Mouse (Mus musculus) cortical plate, adult 2 months (tissue): ENCODE measurements around the gene Ube2o. TPM values are rescaled to one million over a fixed set of nuclear protein-coding genes. Genes with fewer than 3 reads are reported as not detected.

Source experiments
- H3K27ac ChIP-seq: fragments of 200-500 bp; 2 replicates; pipeline ENCODE4 v1.5.1; 2012; ENCODE audit warnings: low read length, control low read depth, inconsistent platforms; ENCODE audit not compliant: insufficient read depth
- H3K4me1 ChIP-seq: fragments of 200-500 bp; 2 replicates; pipeline ENCODE4 v1.6.1; 2011; ENCODE audit warnings: low read length; ENCODE audit not compliant: control insufficient read depth, insufficient read depth
- H3K4me3 ChIP-seq: fragments of 200-500 bp; 2 replicates; pipeline ENCODE4 v1.5.1; 2011; ENCODE audit warnings: mild to moderate bottlenecking, low read length, control low read depth; ENCODE audit not compliant: insufficient read depth
- CTCF ChIP-seq: fragments of 200-500 bp; IDR thresholded peaks from 2 replicates; pipeline ENCODE4 v1.5.1; 2011; ENCODE audit warnings: mild to moderate bottlenecking, control low read depth, low read length; ENCODE audit not compliant: insufficient read depth; ENCODE audit errors: extremely low read depth
- POLR2A ChIP-seq: fragments of 200-500 bp; IDR thresholded peaks from 2 replicates; pipeline ENCODE4 v1.6.1; 2011; ENCODE audit warnings: mild to moderate bottlenecking, low read length, control low read depth; ENCODE audit not compliant: insufficient read depth; ENCODE audit errors: extremely low read depth
- polyA plus RNA-seq: library from polyadenylated mRNA; depleted of rRNA; stranded (reverse); fragments of >200 nt; gene quantifications from 2 replicates; pipeline ENCODE4 v1.2.3, GENCODE M21; 2012; rRNA removed

Gene Ube2o
- polyA plus RNA-seq, 1 experiment, result 88.6 TPM

- 0 out of 2 replicates have a peak overlapping the region, but pooled peaks have one; percentile 24 for H3K27ac ChIP-seq
- peak overlapping the region; percentile 72 for H3K4me3 ChIP-seq
- no peak for TF ChIP-seq CTCF
- TF ChIP-seq POLR2A, result no peak
- H3K4me1 ChIP-seq, result peaks cover 2% of the 10 kb centered on the region; the same call in 1 of the 2 replicates
Measured at GRCm38 (mm10) chr11:116489771-116490231, 91.4 kb downstream of the Ube2o start.

GRCm38 (mm10) chr11:116488693-116489375 is 92.4 kb downstream of the Ube2o start:
- Histone ChIP-seq H3K27ac (no peak overlapping the region), H3K4me1 (peaks cover 2% of the 10 kb centered on the region; the same call in 1 of the 2 replicates), H3K4me3 (peak overlapping the region; percentile 72)
- TF ChIP-seq CTCF (peak; percentile 16; the same call in 1 of the 2 replicates), POLR2A (no peak)

GRCm38 (mm10) chr11:116488207-116488606 is 93.0 kb downstream of the Ube2o start:
- Histone ChIP-seq H3K4me3 (no peak overlapping the region), H3K27ac (no peak overlapping the region), H3K4me1 (peaks cover 2% of the 10 kb centered on the region; the same call in 1 of the 2 replicates)
- TF ChIP-seq CTCF, result no peak
- no peak for TF ChIP-seq POLR2A

Other genes with a start within 250 kb of the Ube2o start
- gene Foxj1, start 246.0 kb downstream of the Ube2o start, polyA plus RNA-seq, result 4.2 and 6.6 TPM in 2 replicates
- gene Rnf157, start 168.4 kb downstream of the Ube2o start, polyA plus RNA-seq, result 183 and 189 TPM in 2 replicates
- gene Ubald2, start 147.4 kb downstream of the Ube2o start, polyA plus RNA-seq, result 61.3 and 63.2 TPM in 2 replicates
- 0.06 and 0.13 TPM in 2 replicates for gene Qrich2, start 115.2 kb downstream of the Ube2o start, polyA plus RNA-seq
- 89.0 and 90.8 TPM in 2 replicates for gene Prpsap1, start 87.2 kb downstream of the Ube2o start, polyA plus RNA-seq
- gene Sphk1, start 50.5 kb downstream of the Ube2o start, polyA plus RNA-seq, result 5.3 and 7.6 TPM in 2 replicates
- gene Aanat, start 5.0 kb upstream of the Ube2o start, polyA plus RNA-seq, result 1.5 and 2.3 TPM in 2 replicates
- gene Rhbdf2, start 45.6 kb upstream of the Ube2o start, polyA plus RNA-seq, result 1.8 and 2.1 TPM in 2 replicates
- 8.2 and 8.4 TPM in 2 replicates for gene Prcd, start 72.1 kb upstream of the Ube2o start, polyA plus RNA-seq
- 49.6 and 49.8 TPM in 2 replicates for gene Cygb, start 72.9 kb upstream of the Ube2o start, polyA plus RNA-seq
- gene St6galnac1, start 194.1 kb upstream of the Ube2o start, polyA plus RNA-seq, result 0.04 TPM in 1 of 2 replicates, not detected in the other
- 17.5 and 17.8 TPM in 2 replicates for gene Mxra7, start 246.6 kb upstream of the Ube2o start, polyA plus RNA-seq